Mouse (Mus musculus) lung, postnatal 0 days (tissue): ENCODE measurements around the gene Retreg1.

Experiments
- CTCF ChIP-seq: IDR thresholded peaks from 2 replicates; pipeline ENCODE4 v1.5.1; 2016; ENCODE audit warnings: antibody characterized with exemption, mild to moderate bottlenecking
- EP300 ChIP-seq: IDR thresholded peaks from 2 replicates; pipeline ENCODE4 v1.6.1; 2016; ENCODE audit warnings: antibody characterized with exemption, mild to moderate bottlenecking, control low read depth

DNA sequence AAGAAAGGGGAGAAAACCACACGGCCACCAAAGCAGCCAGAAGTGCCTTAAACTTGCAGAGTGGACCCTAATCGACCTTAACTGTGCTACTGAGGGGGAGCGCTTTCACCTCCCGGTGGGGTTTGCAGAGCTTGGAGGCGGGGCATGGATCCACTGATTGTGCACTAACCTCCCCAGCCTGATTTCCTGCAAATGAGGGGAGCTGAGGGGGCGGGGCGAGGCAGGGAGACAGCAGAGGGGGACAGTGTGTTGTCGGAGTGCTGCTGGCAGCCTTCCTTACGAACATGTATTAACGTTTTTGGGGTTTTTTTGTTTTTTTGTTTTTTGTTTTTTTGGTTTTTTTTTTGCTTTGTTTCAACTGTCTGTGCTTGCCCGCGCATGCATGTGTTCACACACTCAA is 30.5 kb upstream of the Retreg1 start:
- no peak for TF ChIP-seq CTCF
- TF ChIP-seq EP300: no peak
